Mouse (Mus musculus): ENCODE results near the gene Mamdc4. TPM values are rescaled to one million over a fixed set of nuclear protein-coding genes. Genes with fewer than 3 reads are reported as not detected.

Gene Mamdc4
- polyA plus RNA-seq, 1 experiment: 8.7 TPM

DNA sequence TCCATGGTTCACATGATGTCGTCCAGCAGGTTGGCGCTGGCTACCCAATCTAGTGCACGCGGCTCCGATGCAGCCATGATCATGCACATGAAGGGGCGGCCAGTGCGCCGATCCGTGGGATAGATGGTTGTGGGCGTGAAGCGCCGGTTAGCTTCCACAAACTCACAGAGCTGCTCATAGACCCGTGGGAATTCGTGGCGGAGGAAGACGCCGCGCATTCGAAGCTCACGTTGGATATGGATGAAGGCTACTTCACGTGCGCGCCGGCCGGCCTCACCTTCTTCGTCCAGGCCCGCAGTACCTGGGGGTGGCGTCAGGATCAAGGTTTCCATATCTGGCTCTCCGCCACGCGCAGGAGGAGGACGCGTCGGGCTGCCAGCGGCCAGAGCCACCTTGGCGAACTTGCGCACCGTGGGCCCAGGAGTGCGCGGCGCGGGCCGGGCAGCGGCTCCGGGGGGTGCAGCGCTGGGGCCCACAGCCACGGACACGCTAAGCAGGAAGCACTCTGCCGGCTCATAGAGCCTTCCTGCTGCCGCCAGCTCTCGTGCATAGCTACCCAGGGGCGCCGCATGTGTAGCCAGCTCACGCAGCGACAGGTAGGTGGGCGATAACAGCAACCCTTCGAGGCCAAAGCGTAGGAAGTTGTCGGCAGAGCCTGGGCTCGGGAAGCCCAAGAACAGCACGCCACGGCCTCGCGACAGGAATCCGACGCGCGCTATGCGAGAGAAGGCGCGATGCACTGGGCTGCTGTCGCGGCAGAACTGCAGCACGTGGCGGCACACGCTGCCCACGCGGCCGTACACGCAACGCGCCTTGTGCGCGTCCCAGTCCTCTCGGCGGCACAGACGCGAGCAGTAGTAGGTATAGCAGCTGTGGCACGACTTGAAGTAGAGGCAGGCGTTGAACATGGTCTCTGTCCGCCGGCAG lies 2.6 kb upstream of the Mamdc4 start:
- no peak overlapping the region for H3ac ChIP-seq (ENCODE audit: control insufficient read depth, insufficient read length)
- no peaks in the 10 kb centered on the region for H3K27me3 ChIP-seq (ENCODE audit: control insufficient read depth, insufficient read depth, insufficient read length)
- H3K4me3 ChIP-seq: no peak overlapping the region
- no peak for TF ChIP-seq REST (IDR thresholded peaks at IDR 0.05; ENCODE audit: insufficient read depth, insufficient read length)
- no peak for TF ChIP-seq E2F4 (IDR thresholded peaks at IDR 0.05; ENCODE audit: insufficient read depth)
- no peak for TF ChIP-seq USF1 (IDR thresholded peaks at IDR 0.05; ENCODE audit: low read depth)
- TF ChIP-seq MYOG (IDR thresholded peaks at IDR 0.05; ENCODE audit: control insufficient read depth in 1 of 3, insufficient read depth in 1 of 3, insufficient read length in 2 of 3, low read depth in 2 of 3): no peak
- TF ChIP-seq POLR2A (IDR thresholded peaks at IDR 0.05; ENCODE audit: insufficient read length, low read depth): no peak
- no peak for TF ChIP-seq TCF3 (IDR thresholded peaks at IDR 0.05; ENCODE audit: insufficient read length, low read depth)
- TF ChIP-seq TCF12 (IDR thresholded peaks at IDR 0.05; ENCODE audit: insufficient read depth, poor library complexity, severe bottlenecking): no peak
- TF ChIP-seq POLR2AphosphoS2 (IDR thresholded peaks at IDR 0.05; ENCODE audit: insufficient read length, low read depth): no peak
- no peaks in the 10 kb centered on the region for H3K36me3 ChIP-seq (ENCODE audit: control insufficient read depth, insufficient read depth)
- H3K79me2 ChIP-seq (ENCODE audit: control insufficient read depth, insufficient read depth): peaks cover 5% of the 10 kb centered on the region
- no peak overlapping the region for H3K4me2 ChIP-seq (ENCODE audit: low read depth)

DNA sequence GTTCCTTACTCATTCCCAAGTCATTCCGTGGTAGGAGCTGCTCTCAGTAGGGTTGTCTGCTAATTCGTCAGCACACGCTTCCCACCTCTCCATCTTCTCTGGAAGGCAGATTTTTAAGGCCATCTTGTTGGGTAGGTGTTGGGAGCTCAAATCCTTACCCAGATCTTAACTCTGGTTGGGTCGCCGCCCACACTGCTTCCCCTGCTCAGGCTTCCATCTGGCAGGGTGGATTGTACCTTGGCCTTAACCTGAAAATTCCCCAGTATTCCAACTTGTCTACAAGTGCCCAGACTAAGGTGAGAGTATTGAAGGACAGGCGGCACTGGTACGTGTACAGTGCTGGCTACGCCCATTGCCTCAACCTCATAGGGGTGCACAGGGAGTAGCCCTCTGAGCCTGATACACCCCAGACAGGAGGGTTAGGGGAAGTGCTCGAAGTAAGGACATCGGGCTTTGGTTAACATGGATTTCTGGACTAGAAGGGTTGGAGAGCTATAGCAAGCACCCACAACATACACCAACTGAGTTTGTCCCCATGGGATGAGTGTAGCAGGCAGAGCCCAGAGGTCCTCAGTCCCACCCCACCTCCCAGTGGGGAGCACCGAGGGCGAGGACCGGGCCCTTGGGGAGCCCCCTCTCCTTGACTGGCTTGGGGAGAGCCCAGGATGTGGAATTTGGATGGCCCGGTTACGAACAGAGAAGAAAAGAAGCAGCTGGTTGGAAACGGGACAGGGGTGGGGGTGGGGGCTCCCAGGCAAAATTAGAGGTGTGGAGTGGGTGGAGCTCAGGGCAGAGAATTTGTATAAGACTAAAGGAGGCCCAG lies 1.6 kb upstream of the Mamdc4 start:
- no peak overlapping the region for H3ac ChIP-seq (ENCODE audit: control insufficient read depth, insufficient read length)
- H3K36me3 ChIP-seq (ENCODE audit: control insufficient read depth, insufficient read depth): no peaks in the 10 kb centered on the region
- TF ChIP-seq POLR2A (IDR thresholded peaks at IDR 0.05; ENCODE audit: insufficient read length, low read depth) (no peak), MAX (IDR thresholded peaks at IDR 0.05; ENCODE audit: low read depth) (no peak), CEBPB (IDR thresholded peaks at IDR 0.05; ENCODE audit: insufficient read depth, poor library complexity, severe bottlenecking) (no peak), USF1 (IDR thresholded peaks at IDR 0.05; ENCODE audit: low read depth) (no peak), TCF3 (IDR thresholded peaks at IDR 0.05; ENCODE audit: insufficient read length, low read depth) (no peak), TCF12 (IDR thresholded peaks at IDR 0.05; ENCODE audit: insufficient read depth, poor library complexity, severe bottlenecking) (no peak), SRF (IDR thresholded peaks at IDR 0.05; ENCODE audit: control insufficient read depth, insufficient read length, low read depth) (no peak), MYOG (IDR thresholded peaks at IDR 0.05; ENCODE audit: control insufficient read depth in 1 of 3, insufficient read depth in 1 of 3, insufficient read length in 2 of 3, low read depth in 2 of 3) (no peak), REST (IDR thresholded peaks at IDR 0.05; ENCODE audit: insufficient read depth, insufficient read length) (no peak), MYOD1 (IDR thresholded peaks at IDR 0.05; ENCODE audit: control insufficient read depth in 1 of 3, insufficient read length in 2 of 3, low read depth in 2 of 3) (no peak), E2F4 (IDR thresholded peaks at IDR 0.05; ENCODE audit: insufficient read depth) (no peak), POLR2AphosphoS2 (IDR thresholded peaks at IDR 0.05; ENCODE audit: insufficient read length, low read depth) (no peak)
- H3K79me2 ChIP-seq (ENCODE audit: control insufficient read depth, insufficient read depth): peaks cover 5% of the 10 kb centered on the region
- peak overlapping the region; percentile 68 for H3K4me3 ChIP-seq
- H3K27me3 ChIP-seq (ENCODE audit: control insufficient read depth, insufficient read depth, insufficient read length): no peaks in the 10 kb centered on the region
- peak overlapping the region; percentile 92 for H3K4me2 ChIP-seq (ENCODE audit: low read depth)

DNA sequence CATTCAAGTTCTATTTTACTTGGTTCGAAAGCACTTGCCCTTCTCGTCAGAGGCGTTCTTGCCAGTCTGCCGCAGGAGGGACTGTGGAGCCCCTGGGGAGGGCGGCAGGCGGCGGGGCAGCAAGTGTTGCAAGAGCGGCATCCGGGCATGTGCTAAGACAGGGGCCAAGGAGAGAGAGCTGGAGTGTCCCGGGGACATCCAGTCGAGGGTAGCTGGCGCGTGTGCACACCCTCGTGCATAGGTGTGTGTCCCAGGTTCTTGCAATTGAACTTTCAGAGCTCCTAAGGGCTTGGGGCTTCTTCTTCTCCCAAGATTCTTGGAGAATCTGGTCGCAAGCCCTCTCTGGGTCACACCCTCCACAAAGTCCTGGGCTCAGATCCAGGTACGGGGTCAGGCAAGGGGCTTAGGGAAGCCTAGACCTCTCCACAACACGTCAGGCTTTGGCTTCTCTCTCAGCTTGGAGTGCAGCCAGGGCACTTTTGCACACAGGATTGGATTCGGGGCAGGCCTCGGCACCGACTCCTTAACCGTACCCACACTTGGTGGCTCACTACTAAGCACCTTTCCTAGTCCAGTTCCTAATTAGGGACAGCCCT lies 885 bp upstream of the Mamdc4 start:
- no peaks in the 10 kb centered on the region for H3K27me3 ChIP-seq (ENCODE audit: control insufficient read depth, insufficient read depth, insufficient read length)
- peak overlapping the region; percentile 52 for H3ac ChIP-seq (ENCODE audit: control insufficient read depth, insufficient read length)
- peak overlapping the region; percentile 92 for H3K4me2 ChIP-seq (ENCODE audit: low read depth)
- H3K36me3 ChIP-seq (ENCODE audit: control insufficient read depth, insufficient read depth): no peaks in the 10 kb centered on the region
- H3K4me3 ChIP-seq: peak overlapping the region; percentile 68
- TF ChIP-seq POLR2A (IDR thresholded peaks at IDR 0.05; ENCODE audit: insufficient read length, low read depth): peak; percentile 24
- TF ChIP-seq TCF3 (IDR thresholded peaks at IDR 0.05; ENCODE audit: insufficient read length, low read depth): no peak
- peaks cover 5% of the 10 kb centered on the region for H3K79me2 ChIP-seq (ENCODE audit: control insufficient read depth, insufficient read depth)

DNA sequence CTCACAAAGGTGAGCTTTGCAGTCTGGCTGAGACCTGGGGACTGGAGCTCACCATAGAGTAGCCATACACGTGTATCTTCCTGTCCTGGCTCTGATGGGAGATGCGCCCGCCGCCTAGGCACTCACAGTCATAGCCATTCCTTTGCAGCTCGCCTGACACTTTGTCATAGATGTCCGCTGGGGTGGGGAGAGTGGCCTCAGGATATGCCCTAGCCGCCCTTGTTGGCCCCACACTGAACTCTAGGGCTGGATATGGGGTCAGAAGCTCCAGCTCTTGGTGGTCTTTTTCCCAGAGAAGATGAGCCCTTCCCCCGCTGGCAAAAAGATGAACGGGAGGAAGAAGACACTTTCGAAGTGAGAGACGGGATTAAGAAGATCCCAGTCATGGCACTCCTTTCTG lies 509 bp downstream of the Mamdc4 start:
- TF ChIP-seq POLR2A (IDR thresholded peaks at IDR 0.05; ENCODE audit: insufficient read length, low read depth): no peak
- Histone ChIP-seq H3K4me3 (peak overlapping the region; percentile 68), H3K4me2 (ENCODE audit: low read depth) (peak overlapping the region; percentile 92), H3K36me3 (ENCODE audit: control insufficient read depth, insufficient read depth) (no peaks in the 10 kb centered on the region), H3K27me3 (ENCODE audit: control insufficient read depth, insufficient read depth, insufficient read length) (no peaks in the 10 kb centered on the region), H3ac (ENCODE audit: control insufficient read depth, insufficient read length) (peak overlapping the region; percentile 52), H3K79me2 (ENCODE audit: control insufficient read depth, insufficient read depth) (peaks cover 5% of the 10 kb centered on the region)

DNA sequence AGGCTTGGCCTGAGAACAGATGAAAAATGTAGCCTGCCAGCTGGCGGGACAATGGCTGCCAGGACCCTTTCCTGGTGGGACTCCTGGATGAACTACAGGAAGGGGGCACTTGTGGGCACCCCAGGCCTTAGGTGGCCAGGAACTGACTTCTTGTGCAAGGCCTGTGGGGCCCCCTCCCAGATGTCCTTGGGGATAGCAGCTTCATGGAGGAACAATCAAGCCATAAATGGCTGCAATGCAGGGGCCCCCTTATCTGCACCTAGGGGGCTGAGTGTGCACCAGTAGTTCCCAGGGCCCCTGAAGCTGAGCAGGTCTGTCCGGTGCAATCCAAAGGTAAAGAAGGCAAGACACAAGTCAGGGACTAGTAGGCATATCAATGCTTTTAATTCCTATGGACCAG lies 1.6 kb downstream of the Mamdc4 start:
- peak overlapping the region; percentile 68 for H3K4me3 ChIP-seq
- no peak overlapping the region for H3K4me2 ChIP-seq (ENCODE audit: low read depth)
- no peaks in the 10 kb centered on the region for H3K27me3 ChIP-seq (ENCODE audit: control insufficient read depth, insufficient read depth, insufficient read length)

More for the DNA sequence above, 1.6 kb downstream of the Mamdc4 start:
- TF ChIP-seq SRF (IDR thresholded peaks at IDR 0.05; ENCODE audit: control insufficient read depth, insufficient read length, low read depth): no peak
- no peak for TF ChIP-seq MYOG (IDR thresholded peaks at IDR 0.05; ENCODE audit: control insufficient read depth in 1 of 3, insufficient read depth in 1 of 3, insufficient read length in 2 of 3, low read depth in 2 of 3)
- no peak for TF ChIP-seq POLR2A (IDR thresholded peaks at IDR 0.05; ENCODE audit: insufficient read length, low read depth)
- TF ChIP-seq CEBPB (IDR thresholded peaks at IDR 0.05; ENCODE audit: insufficient read depth, poor library complexity, severe bottlenecking): no peak
- no peak for TF ChIP-seq TCF3 (IDR thresholded peaks at IDR 0.05; ENCODE audit: insufficient read length, low read depth)
- TF ChIP-seq POLR2AphosphoS2 (IDR thresholded peaks at IDR 0.05; ENCODE audit: insufficient read length, low read depth): no peak
- Histone ChIP-seq H3K79me2 (ENCODE audit: control insufficient read depth, insufficient read depth) (peaks cover 5% of the 10 kb centered on the region), H3K36me3 (ENCODE audit: control insufficient read depth, insufficient read depth) (no peaks in the 10 kb centered on the region), H3ac (ENCODE audit: control insufficient read depth, insufficient read length) (no peak overlapping the region)
